Mouse (Mus musculus) megakaryocyte, adult 5-6 weeks (primary cell): ENCODE data around the gene Lmln. TPM values are rescaled to one million over a fixed set of nuclear protein-coding genes. Genes with fewer than 3 reads are reported as not detected.
A peak's percentile ranks its signal among the peaks of the same experiment; 100 is the strongest.
"Not testable (repeated sequence)": the region's sequence is repeated elsewhere in the genome, so short reads cannot be mapped to it uniquely, and the experiment has no call there.

ENCODE experiments used
- ATAC-seq: 2 replicates; pipeline ENCODE4 v1.8.0; 2016; ENCODE audit warnings: mild to moderate bottlenecking, inconsistent platforms; ENCODE audit not compliant: poor library complexity, severe bottlenecking
- total RNA-seq, 2 experiments: library from RNA; stranded (forward) in 1 of 2; stranded (reverse) in 1 of 2; fragments of 153-499, 151-499 nt in 1 of 2; fragments of 221-1000, 200-1000 nt in 1 of 2; gene quantifications; 2 replicates each; pipeline versions ENCODE4 v1.2.3 to v1.2.4; 2015 to 2017

The Lmln gene
- total RNA-seq, 2 experiments from 2014 or later = 1.6 to 2.6 TPM

GRCm38 (mm10) chr16:33130731-33131130 is 68.4 kb downstream of the Lmln start:
- ATAC-seq = peak; percentile 71

- no peak for ATAC-seq
Measured at GRCm38 (mm10) chr16:33133186-33133585, 70.9 kb downstream of the Lmln start.

- ATAC-seq = no peak
Measured at GRCm38 (mm10) chr16:33135167-33135566, 72.8 kb downstream of the Lmln start.

GRCm38 (mm10) chr16:33139061-33139460 is 76.7 kb downstream of the Lmln start:
- not testable (repeated sequence) for ATAC-seq

GRCm38 (mm10) chr16:33141758-33142280 is 79.5 kb downstream of the Lmln start:
- ATAC-seq = no peak

GRCm38 (mm10) chr16:33143452-33143851 is 81.1 kb downstream of the Lmln start:
- no peak for ATAC-seq

- ATAC-seq = no peak
Measured at GRCm38 (mm10) chr16:33146185-33146584, 83.9 kb downstream of the Lmln start.

GRCm38 (mm10) chr16:33148135-33148534 is 85.8 kb downstream of the Lmln start:
- no peak for ATAC-seq

GRCm38 (mm10) chr16:33150875-33151274 is 88.6 kb downstream of the Lmln start:
- not testable (repeated sequence) for ATAC-seq

GRCm38 (mm10) chr16:33151558-33151957 is 89.2 kb downstream of the Lmln start:
- 0 out of 2 replicates have a peak, but pooled peaks have one; percentile 27 for ATAC-seq

- peak; percentile 58 for ATAC-seq
Measured at GRCm38 (mm10) chr16:33154992-33155391, 92.7 kb downstream of the Lmln start.

GRCm38 (mm10) chr16:33158006-33158405 is 95.7 kb downstream of the Lmln start:
- ATAC-seq = no peak

GRCm38 (mm10) chr16:33158590-33159071 is 96.3 kb downstream of the Lmln start:
- peak; percentile 70 for ATAC-seq

GRCm38 (mm10) chr16:33159363-33159762 is 97.0 kb downstream of the Lmln start:
- peak; percentile 55 for ATAC-seq

GRCm38 (mm10) chr16:33163330-33164090 is 101.2 kb downstream of the Lmln start:
- ATAC-seq = no peak

GRCm38 (mm10) chr16:33166284-33166683 is 104.0 kb downstream of the Lmln start:
- ATAC-seq = peak; percentile 68

- no peak for ATAC-seq
Measured at GRCm38 (mm10) chr16:33167537-33167936, 105.2 kb downstream of the Lmln start.

- peak; percentile 86 for ATAC-seq
Measured at GRCm38 (mm10) chr16:33169471-33170034, 107.2 kb downstream of the Lmln start.

GRCm38 (mm10) chr16:33170716-33171587 is 108.6 kb downstream of the Lmln start:
- ATAC-seq = no peak

GRCm38 (mm10) chr16:33171800-33172199 is 109.5 kb downstream of the Lmln start:
- ATAC-seq = no peak

GRCm38 (mm10) chr16:33173151-33173550 is 110.8 kb downstream of the Lmln start:
- ATAC-seq = no peak
